ENCODE assay signal across 25 mouse cellular contexts in the genomic region with DNA sequence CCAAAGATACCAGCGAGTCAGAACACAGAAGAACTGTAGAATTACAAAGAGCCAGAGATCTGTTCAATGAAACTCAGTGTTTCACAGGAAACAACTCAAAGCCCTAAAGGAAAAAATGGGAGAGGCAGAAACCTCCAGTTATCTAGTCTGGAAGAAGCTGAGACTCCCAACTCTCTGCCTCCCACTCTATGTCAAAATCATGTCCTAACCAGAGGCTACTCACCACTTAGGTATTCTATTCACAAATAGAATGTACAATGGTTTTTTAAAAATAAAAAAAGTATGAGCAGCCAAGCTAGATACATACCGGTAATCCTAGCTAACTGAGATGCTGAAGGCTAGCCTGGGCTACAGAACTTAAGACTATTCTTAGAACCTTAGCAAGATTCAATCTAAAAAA.
"Had no signal": no experiment of that assay in that cellular context is flagged by ENCODE, and none has a peak within 500 bp of the region (broad histone marks: within the 10 kb centered on the region; RNA-seq: fewer than 3 reads in every experiment).

No protein-coding gene starts in this region.

- H3K27ac ChIP-seq: gastrocnemius, adult 2 months; heart, embryonic 10.5 days; hindbrain, embryonic 10.5 days; hindbrain, embryonic 12.5 days; hindbrain, embryonic 14.5 days; kidney, embryonic 15.5 days; kidney, postnatal 0 days; left cerebral cortex, adult 2 months; limb, embryonic 10.5 days; limb, embryonic 12.5 days had no signal

- H3K9ac ChIP-seq: heart, embryonic 12.5 days; hindbrain, embryonic 12.5 days; hindbrain, embryonic 14.5 days; kidney, embryonic 15.5 days; limb, embryonic 12.5 days had no signal

- H3K36me3 ChIP-seq: hindbrain, embryonic 12.5 days; limb, embryonic 12.5 days had no signal

- DNase-seq: gastrocnemius, adult 2 months; gastrocnemius, postnatal 10 days; gastrocnemius, postnatal 25 days; heart, adult 18-20 months; heart, postnatal 10 days; heart, postnatal 4 days; kidney, adult 11 months; kidney, adult 2 months; kidney, adult 9 months; kidney, postnatal 14 days; kidney, postnatal 36 days; liver had no signal

- H3K4me3 ChIP-seq: gastrocnemius, adult 2 months; hindbrain, embryonic 10.5 days; hindbrain, embryonic 12.5 days; kidney, embryonic 15.5 days; left cerebral cortex, adult 2 months; limb, embryonic 10.5 days; limb, embryonic 12.5 days had no signal

- H3K4me2 ChIP-seq: hindbrain, embryonic 12.5 days; hindbrain, embryonic 14.5 days; kidney, embryonic 15.5 days; limb, embryonic 12.5 days; liver, embryonic 11.5 days had no signal

- H3K27me3 ChIP-seq: heart, embryonic 12.5 days; hindbrain, embryonic 12.5 days; kidney, embryonic 15.5 days; limb, embryonic 12.5 days had no signal

- H3K9me3 ChIP-seq: heart, embryonic 10.5 days; heart, embryonic 12.5 days; hindbrain, embryonic 10.5 days; hindbrain, embryonic 12.5 days; kidney, embryonic 15.5 days; limb, embryonic 10.5 days; limb, embryonic 12.5 days had no signal

- ATAC-seq: hindbrain, embryonic 16.5 days; intestine, embryonic 16.5 days had no signal
